Mouse (Mus musculus): ENCODE results near the gene Polr2h. TPM values are rescaled to one million over a fixed set of nuclear protein-coding genes. Genes with fewer than 3 reads are reported as not detected.
A peak's percentile ranks its signal among the peaks of the same experiment; 100 is the strongest.

Polr2h gene
- polyA plus RNA-seq, 1 experiment = 10.1 TPM

GRCm38 (mm10) chr16:20700036-20700435, 17.4 kb upstream of the Polr2h start:
- TF ChIP-seq POLR2A (IDR thresholded peaks at IDR 0.05; ENCODE audit: borderline replicate concordance, low read depth, low read length) = no peak
- no peak for TF ChIP-seq CTCF (IDR thresholded peaks at IDR 0.05; ENCODE audit: low read depth, low read length)
- Histone ChIP-seq H3K4me3 (ENCODE audit: insufficient read depth, low read length) (no peak overlapping the region), H3K4me1 (ENCODE audit: control insufficient read depth, insufficient read depth, low read length) (peaks cover 9% of the 10 kb centered on the region), H3K27ac (ENCODE audit: insufficient read depth, low read depth, low read length) (no peak overlapping the region)

GRCm38 (mm10) chr16:20701316-20701715, 16.1 kb upstream of the Polr2h start:
- Histone ChIP-seq H3K27ac (ENCODE audit: insufficient read depth, low read depth, low read length) (no peak overlapping the region), H3K4me3 (ENCODE audit: insufficient read depth, low read length) (no peak overlapping the region), H3K4me1 (ENCODE audit: control insufficient read depth, insufficient read depth, low read length) (peaks cover 9% of the 10 kb centered on the region)
- TF ChIP-seq POLR2A (IDR thresholded peaks at IDR 0.05; ENCODE audit: borderline replicate concordance, low read depth, low read length) (no peak), CTCF (IDR thresholded peaks at IDR 0.05; ENCODE audit: low read depth, low read length) (no peak)

- Histone ChIP-seq H3K4me3 (ENCODE audit: insufficient read depth, low read length) (no peak overlapping the region), H3K27ac (ENCODE audit: insufficient read depth, low read depth, low read length) (no peak overlapping the region), H3K4me1 (ENCODE audit: control insufficient read depth, insufficient read depth, low read length) (peaks cover 9% of the 10 kb centered on the region)
- no peak for TF ChIP-seq POLR2A (IDR thresholded peaks at IDR 0.05; ENCODE audit: borderline replicate concordance, low read depth, low read length)
- no peak for TF ChIP-seq CTCF (IDR thresholded peaks at IDR 0.05; ENCODE audit: low read depth, low read length)
Observed at GRCm38 (mm10) chr16:20701729-20702521, 15.5 kb upstream of the Polr2h start.

- peak; percentile 42; the same call in 1 of the 2 replicates for TF ChIP-seq CTCF (IDR thresholded peaks at IDR 0.05; ENCODE audit: low read depth, low read length)
- no peak for TF ChIP-seq POLR2A (IDR thresholded peaks at IDR 0.05; ENCODE audit: borderline replicate concordance, low read depth, low read length)
- H3K27ac ChIP-seq (ENCODE audit: insufficient read depth, low read depth, low read length) = no peak overlapping the region
Observed at GRCm38 (mm10) chr16:20702522-20702893, 15.0 kb upstream of the Polr2h start.

GRCm38 (mm10) chr16:20703071-20703470, 14.4 kb upstream of the Polr2h start:
- Histone ChIP-seq H3K4me1 (ENCODE audit: control insufficient read depth, insufficient read depth, low read length) (peaks cover 9% of the 10 kb centered on the region), H3K4me3 (ENCODE audit: insufficient read depth, low read length) (no peak overlapping the region), H3K27ac (ENCODE audit: insufficient read depth, low read depth, low read length) (no peak overlapping the region)
- TF ChIP-seq POLR2A (IDR thresholded peaks at IDR 0.05; ENCODE audit: borderline replicate concordance, low read depth, low read length) (no peak), CTCF (IDR thresholded peaks at IDR 0.05; ENCODE audit: low read depth, low read length) (no peak)

More at GRCm38 (mm10) chr16:20702522-20702893, 15.0 kb upstream of the Polr2h start:
- Histone ChIP-seq H3K4me3 (ENCODE audit: insufficient read depth, low read length) (no peak overlapping the region), H3K4me1 (ENCODE audit: control insufficient read depth, insufficient read depth, low read length) (peaks cover 9% of the 10 kb centered on the region)

GRCm38 (mm10) chr16:20703699-20704400, 13.6 kb upstream of the Polr2h start:
- TF ChIP-seq CTCF (IDR thresholded peaks at IDR 0.05; ENCODE audit: low read depth, low read length) (no peak), POLR2A (IDR thresholded peaks at IDR 0.05; ENCODE audit: borderline replicate concordance, low read depth, low read length) (no peak)
- peaks cover 9% of the 10 kb centered on the region for H3K4me1 ChIP-seq (ENCODE audit: control insufficient read depth, insufficient read depth, low read length)
- H3K4me3 ChIP-seq (ENCODE audit: insufficient read depth, low read length) = no peak overlapping the region
- H3K27ac ChIP-seq (ENCODE audit: insufficient read depth, low read depth, low read length) = no peak overlapping the region

- H3K27ac ChIP-seq (ENCODE audit: insufficient read depth, low read depth, low read length) = no peak overlapping the region
- no peak overlapping the region for H3K4me3 ChIP-seq (ENCODE audit: insufficient read depth, low read length)
- peaks cover 9% of the 10 kb centered on the region for H3K4me1 ChIP-seq (ENCODE audit: control insufficient read depth, insufficient read depth, low read length)
- TF ChIP-seq CTCF (IDR thresholded peaks at IDR 0.05; ENCODE audit: low read depth, low read length) = no peak
Observed at GRCm38 (mm10) chr16:20705786-20706185, 11.7 kb upstream of the Polr2h start.

- no peak for TF ChIP-seq POLR2A (IDR thresholded peaks at IDR 0.05; ENCODE audit: borderline replicate concordance, low read depth, low read length)
- TF ChIP-seq CTCF (IDR thresholded peaks at IDR 0.05; ENCODE audit: low read depth, low read length) = no peak
- no peak overlapping the region for H3K27ac ChIP-seq (ENCODE audit: insufficient read depth, low read depth, low read length)
- peaks cover 9% of the 10 kb centered on the region for H3K4me1 ChIP-seq (ENCODE audit: control insufficient read depth, insufficient read depth, low read length)
Observed at GRCm38 (mm10) chr16:20706407-20707055, 10.9 kb upstream of the Polr2h start.

GRCm38 (mm10) chr16:20708220-20708938, 9.1 kb upstream of the Polr2h start:
- TF ChIP-seq POLR2A (IDR thresholded peaks at IDR 0.05; ENCODE audit: borderline replicate concordance, low read depth, low read length) (no peak), CTCF (IDR thresholded peaks at IDR 0.05; ENCODE audit: low read depth, low read length) (no peak)
- peaks cover 6% of the 10 kb centered on the region for H3K4me1 ChIP-seq (ENCODE audit: control insufficient read depth, insufficient read depth, low read length)
- H3K27ac ChIP-seq (ENCODE audit: insufficient read depth, low read depth, low read length) = no peak overlapping the region
- H3K4me3 ChIP-seq (ENCODE audit: insufficient read depth, low read length) = no peak overlapping the region

More at GRCm38 (mm10) chr16:20706407-20707055, 10.9 kb upstream of the Polr2h start:
- H3K4me3 ChIP-seq (ENCODE audit: insufficient read depth, low read length) = no peak overlapping the region
